Mouse (Mus musculus): ENCODE measurements around the gene Gm20388.

GRCm38 (mm10) chr8:122526084-122526483 lies 2615.4 kb downstream of the Gm20388 start:
- TF ChIP-seq CTCF (IDR thresholded peaks at IDR 0.05; ENCODE audit: insufficient read depth, low read depth, low read length) = no peak
- no peak for TF ChIP-seq POLR2A (IDR thresholded peaks at IDR 0.05; ENCODE audit: insufficient read depth, low read depth, low read length)

Data from olfactory bulb, adult 2 months (tissue).